Mouse (Mus musculus) embryonic facial prominence, embryonic 12.5 days (tissue): ENCODE results near the gene Tcta. TPM values are rescaled to one million over a fixed set of nuclear protein-coding genes. Genes with fewer than 3 reads are reported as not detected.
A peak's percentile ranks its signal among the peaks of the same experiment; 100 is the strongest.
"Not testable (repeated sequence)": the region's sequence is repeated elsewhere in the genome, so short reads cannot be mapped to it uniquely, and the experiment has no call there.

Experiments
- ATAC-seq: fragments of 200-750 bp; cut with Nextera tagmentation; 2 replicates; pipeline ENCODE4 v1.8.0; 2017; ENCODE audit not compliant: insufficient number of reproducible peaks, insufficient read depth, low FRiP score, low TSS enrichment
- H3K27ac ChIP-seq: fragments of 300-500 bp; sonication (generic); 2 replicates; pipeline ENCODE4 v1.5.1; 2016; ENCODE audit warnings: mild to moderate bottlenecking
- H3K27me3 ChIP-seq: fragments of 300-500 bp; sonication (generic); 2 replicates; pipeline ENCODE4 v1.6.1; 2016; ENCODE audit warnings: mild to moderate bottlenecking, moderate library complexity
- H3K36me3 ChIP-seq: fragments of 300-500 bp; sonication (generic); 2 replicates; pipeline ENCODE4 v1.6.1; 2016; ENCODE audit warnings: mild to moderate bottlenecking
- H3K4me1 ChIP-seq: fragments of 300-500 bp; sonication (generic); 2 replicates; pipeline ENCODE4 v1.6.1; 2016
- H3K4me2 ChIP-seq: fragments of 300-500 bp; sonication (generic); replicated peaks from 2 replicates; pipeline ENCODE4 v1.6.1; 2016; ENCODE audit warnings: mild to moderate bottlenecking, moderate library complexity
- H3K4me3 ChIP-seq: fragments of 300-500 bp; sonication (generic); 2 replicates; pipeline ENCODE4 v1.5.1; 2016; ENCODE audit warnings: mild to moderate bottlenecking
- H3K9ac ChIP-seq: fragments of 300-500 bp; sonication (generic); 2 replicates; pipeline ENCODE4 v1.6.1; 2016; ENCODE audit warnings: mild to moderate bottlenecking, moderate library complexity
- H3K9me3 ChIP-seq: fragments of 300-500 bp; sonication (generic); 2 replicates; pipeline ENCODE4 v1.6.1; 2016; ENCODE audit warnings: mild to moderate bottlenecking, moderate library complexity
- WGBS: fragments of 180-500 bp; shearing (Covaris S2); methylation state at CpG from one replicate; pipeline ENCODE4 v1.1.7; 2016; 5-methylcytosine and 5-hydroxymethylcytosine counted together
- polyA plus RNA-seq: library from polyadenylated mRNA; unstranded; fragments of >200 nt; fragmentation: Nextera tagmentation; extraction: Ambion mirVana; gene quantifications from 2 replicates; pipeline ENCODE4 v1.2.1, GENCODE M21; 2016

Tcta gene
- polyA plus RNA-seq, 1 experiment from 2014 or later, result 28.1 TPM

DNA sequence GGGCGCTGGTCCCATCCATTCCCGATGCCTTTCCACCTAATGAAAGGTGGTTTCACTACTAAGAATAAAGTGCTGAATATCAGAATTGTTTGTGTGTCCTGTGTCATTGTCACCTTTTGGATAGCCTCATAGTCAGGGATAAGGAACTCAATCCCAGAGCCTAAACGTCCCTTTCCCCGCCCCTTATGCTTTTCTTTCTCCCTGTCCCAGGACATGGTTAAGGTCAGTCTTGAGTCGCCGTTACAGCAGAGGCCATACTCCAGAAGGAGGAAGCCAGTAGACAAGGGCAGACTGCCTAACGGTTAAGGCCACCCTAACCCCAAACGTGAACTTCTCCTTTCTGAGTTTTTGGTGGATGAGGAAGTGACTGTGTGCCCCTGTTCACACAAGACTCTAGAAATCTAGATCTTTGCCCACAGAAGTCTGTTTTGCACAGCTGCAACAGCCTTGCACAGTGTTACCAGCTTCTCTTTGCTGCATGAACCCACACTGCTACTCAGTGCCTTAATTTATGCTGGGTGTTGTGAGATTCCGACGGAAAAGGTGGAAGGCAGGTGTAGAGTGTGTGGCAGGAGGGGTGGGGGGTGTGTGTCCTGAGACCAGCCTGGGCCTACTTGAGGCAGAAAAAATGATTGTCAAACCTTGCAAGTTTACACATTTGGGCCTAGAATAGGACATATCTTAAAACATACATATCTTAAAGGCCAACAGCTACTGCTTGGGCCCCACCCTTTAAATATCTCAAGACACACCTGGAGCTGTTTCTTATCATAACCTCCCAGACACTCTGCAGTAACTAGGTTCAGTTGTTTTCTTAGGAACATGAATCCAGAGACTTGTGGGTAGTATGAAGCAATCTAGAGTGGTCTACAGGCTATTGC lies 34.5 kb upstream of the Tcta start:
- 59% methylated on average over 10 of the region's 10 CpGs for WGBS
- peak overlapping the region; percentile 84 for H3K9ac ChIP-seq
- ATAC-seq, result no peak

DNA sequence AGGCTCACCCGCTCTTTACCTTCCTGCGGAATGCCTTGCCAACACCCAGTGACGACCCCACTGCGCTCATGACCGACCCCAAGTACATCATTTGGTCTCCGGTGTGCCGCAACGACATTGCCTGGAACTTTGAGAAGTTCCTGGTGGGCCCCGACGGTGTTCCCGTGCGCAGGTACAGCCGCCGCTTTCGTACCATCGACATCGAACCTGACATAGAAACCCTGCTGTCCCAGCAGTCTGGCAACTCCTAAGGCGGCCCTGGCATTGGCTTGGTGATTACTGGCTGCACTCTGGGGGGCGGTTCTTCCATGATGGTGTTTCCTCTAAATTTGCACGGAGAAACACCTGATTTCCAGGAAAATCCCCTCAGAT lies 33.9 kb upstream of the Tcta start:
- H3K36me3 ChIP-seq, result peaks cover 15% of the 10 kb centered on the region
- no peaks in the 10 kb centered on the region for H3K27me3 ChIP-seq
- H3K4me3 ChIP-seq, result peak overlapping the region; percentile 71
- ATAC-seq, result no peak
- peak overlapping the region; percentile 95 for H3K27ac ChIP-seq
- peak overlapping the region; percentile 84 for H3K9ac ChIP-seq
- no peaks in the 10 kb centered on the region for H3K9me3 ChIP-seq
- peak overlapping the region; percentile 78 for H3K4me2 ChIP-seq
- 8% methylated on average over 20 of the region's 20 CpGs for WGBS
- peaks cover 19% of the 10 kb centered on the region for H3K4me1 ChIP-seq

More for the DNA sequence above, 34.5 kb upstream of the Tcta start:
- Histone ChIP-seq H3K36me3 (peaks cover 9% of the 10 kb centered on the region), H3K9me3 (no peaks in the 10 kb centered on the region), H3K4me1 (peaks cover 19% of the 10 kb centered on the region), H3K27ac (0 out of 2 replicates have a peak overlapping the region, but pooled peaks have one; percentile 95), H3K4me3 (peak overlapping the region; percentile 71), H3K27me3 (no peaks in the 10 kb centered on the region), H3K4me2 (peak overlapping the region; percentile 78)

DNA sequence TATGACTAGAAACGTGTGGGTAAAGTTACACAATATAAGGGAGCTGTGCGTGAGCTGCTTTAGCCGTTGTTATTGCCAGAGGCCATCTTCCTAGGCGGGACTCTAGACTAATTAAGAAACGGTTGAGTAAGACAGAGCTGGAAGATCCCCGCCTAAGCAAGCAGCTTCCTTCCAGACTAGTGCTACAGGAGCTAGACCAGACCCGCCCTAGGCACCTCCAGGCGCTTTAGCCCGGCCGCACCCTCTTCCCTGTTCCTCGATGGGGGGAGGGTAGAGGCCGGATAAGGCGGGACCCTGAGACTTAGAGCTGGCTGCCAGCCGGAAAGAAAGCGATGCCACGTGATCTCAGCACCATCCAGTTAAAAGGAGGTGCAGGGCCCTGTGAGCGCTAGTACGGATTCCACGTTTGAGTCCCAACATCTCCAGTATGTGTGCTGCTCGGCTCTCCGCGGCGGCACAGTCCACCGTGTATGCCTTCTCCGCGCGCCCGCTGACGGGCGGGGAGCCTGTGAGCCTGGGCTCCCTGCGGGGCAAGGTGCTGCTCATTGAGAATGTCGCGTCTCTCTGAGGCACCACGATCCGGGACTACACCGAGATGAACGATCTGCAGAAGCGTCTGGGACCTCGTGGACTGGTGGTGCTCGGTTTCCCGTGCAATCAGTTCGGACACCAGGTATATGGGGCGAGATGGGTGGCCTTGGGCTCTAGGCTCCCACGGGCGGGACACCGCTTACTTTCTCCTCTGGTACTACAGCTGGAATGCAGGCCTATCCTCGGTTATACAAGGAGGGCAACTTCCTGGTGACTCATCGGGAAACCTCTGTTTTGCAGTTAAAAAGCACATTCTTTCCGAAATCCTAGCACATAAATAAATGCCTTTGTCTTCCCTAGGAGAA lies 33.2 kb upstream of the Tcta start, which contains the start of gene Gpx1:
Gene Gpx1 (plus strand): TSS at position 18 of the 896 bp plus-strand sequence.
- WGBS, result under 1% methylated on average over 49 of the region's 49 CpGs

DNA sequence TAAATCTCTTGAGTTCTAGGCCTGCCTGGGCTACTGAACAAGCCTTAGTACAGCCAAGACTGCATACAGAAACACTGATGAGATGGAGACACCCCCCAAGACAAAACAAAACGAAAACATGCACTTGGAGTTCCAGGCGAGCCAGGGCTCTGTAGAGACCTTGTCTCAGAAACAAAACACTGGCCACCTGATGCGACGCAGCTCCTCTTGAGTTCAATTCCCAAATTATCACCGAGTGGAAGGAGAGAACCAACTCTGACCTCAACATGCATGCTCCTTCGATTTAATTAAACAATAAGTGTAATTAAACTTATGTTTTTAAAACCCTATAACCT lies 32.6 kb upstream of the Tcta start:
- ATAC-seq, result no peak
- H3K36me3 ChIP-seq, result peaks cover 28% of the 10 kb centered on the region
- H3K9ac ChIP-seq, result peak overlapping the region; percentile 84; the same call in 1 of the 2 replicates
- WGBS, result 14% methylated on average over 6 of the region's 6 CpGs
- H3K9me3 ChIP-seq, result no peaks in the 10 kb centered on the region
- no peaks in the 10 kb centered on the region for H3K27me3 ChIP-seq
- H3K4me2 ChIP-seq, result peak overlapping the region; percentile 78
- peak overlapping the region; percentile 95 for H3K27ac ChIP-seq
- peaks cover 19% of the 10 kb centered on the region for H3K4me1 ChIP-seq
- H3K4me3 ChIP-seq, result peak overlapping the region; percentile 71

More for the DNA sequence above, 33.2 kb upstream of the Tcta start, which contains the start of gene Gpx1:
- H3K27ac ChIP-seq, result peak within 1 kb of the TSS; percentile 95
- no peaks in the 10 kb centered on the region for H3K9me3 ChIP-seq
- peak within 1 kb of the TSS; percentile 71 for H3K4me3 ChIP-seq
- peak within 1 kb of the TSS; percentile 78 for H3K4me2 ChIP-seq
- peak within 1 kb of the TSS; percentile 84 for H3K9ac ChIP-seq
- peaks cover 22% of the 10 kb centered on the region for H3K36me3 ChIP-seq
- H3K4me1 ChIP-seq, result peaks cover 19% of the 10 kb centered on the region
- peak; percentile 97 for ATAC-seq
- H3K27me3 ChIP-seq, result no peaks in the 10 kb centered on the region

DNA sequence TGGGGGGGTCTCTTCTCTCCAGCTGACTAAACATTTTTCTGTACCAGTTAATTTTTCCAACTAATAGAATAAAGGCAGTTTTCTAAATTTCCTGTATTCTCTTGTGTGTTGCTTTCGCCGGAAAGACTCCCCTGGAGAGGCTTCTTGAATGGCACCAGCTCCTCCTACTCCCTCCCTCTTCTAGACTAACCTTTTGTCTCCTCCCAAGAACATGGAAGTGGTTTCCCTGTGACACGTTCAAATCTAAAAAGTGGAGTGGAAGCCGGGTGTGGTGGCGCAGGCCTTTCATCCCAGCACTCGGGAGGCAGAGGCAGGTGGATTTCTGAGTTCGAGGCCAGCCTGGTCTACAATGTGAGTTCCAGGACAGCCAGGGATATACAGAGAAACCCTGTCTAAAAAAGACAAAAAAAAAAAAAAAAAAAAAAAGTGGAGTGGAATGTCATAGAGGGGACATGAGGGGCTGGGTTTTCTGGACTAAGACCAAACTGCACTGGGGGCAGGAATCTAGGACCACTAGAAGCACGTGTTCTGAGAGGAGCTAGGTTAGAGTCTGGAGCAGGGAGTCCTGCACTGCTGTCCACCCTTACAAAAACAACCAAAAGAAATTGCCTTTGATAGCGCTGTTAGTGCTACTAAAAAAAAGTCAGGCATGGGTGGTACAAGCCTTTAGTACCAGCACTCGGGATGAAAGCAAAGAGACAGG lies 32.0 kb upstream of the Tcta start:
- 72% methylated on average over 10 of the region's 10 CpGs for WGBS
- peak overlapping the region; percentile 78 for H3K4me2 ChIP-seq
- H3K36me3 ChIP-seq, result peaks cover 32% of the 10 kb centered on the region
- H3K4me1 ChIP-seq, result peaks cover 19% of the 10 kb centered on the region
- H3K27ac ChIP-seq, result peak overlapping the region; percentile 95
- peak overlapping the region; percentile 71; the same call in 1 of the 2 replicates for H3K4me3 ChIP-seq
- H3K9ac ChIP-seq, result no peak overlapping the region
- ATAC-seq, result no peak
- H3K9me3 ChIP-seq, result no peaks in the 10 kb centered on the region
- no peaks in the 10 kb centered on the region for H3K27me3 ChIP-seq

DNA sequence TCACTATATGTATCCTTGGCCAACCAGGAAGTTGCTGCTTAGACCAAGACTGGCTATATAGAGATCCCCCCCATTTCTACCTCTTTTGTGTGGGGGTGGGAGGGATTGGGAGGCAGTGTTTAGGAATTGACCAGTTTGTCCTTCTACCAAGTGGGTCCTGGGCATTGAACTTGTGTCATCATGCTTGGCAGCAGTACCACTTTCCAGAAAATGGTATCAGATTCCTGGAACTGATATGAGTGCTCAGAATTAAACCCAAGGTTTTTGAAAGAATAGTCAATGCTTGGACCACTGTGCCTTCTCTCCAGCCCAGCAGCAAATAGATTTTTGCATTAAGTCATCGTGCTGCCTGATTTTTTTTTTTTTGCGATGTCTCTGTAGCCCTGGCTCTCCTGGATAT lies 19.9 kb upstream of the Tcta start:
- Histone ChIP-seq H3K9me3 (no peaks in the 10 kb centered on the region), H3K9ac (no peak overlapping the region), H3K4me2 (no peak overlapping the region), H3K4me1 (no peaks in the 10 kb centered on the region), H3K36me3 (peaks cover 37% of the 10 kb centered on the region), H3K27ac (no peak overlapping the region), H3K27me3 (no peaks in the 10 kb centered on the region), H3K4me3 (no peak overlapping the region)
- WGBS, result 96% methylated on average over 2 of the region's 2 CpGs
- ATAC-seq, result no peak

DNA sequence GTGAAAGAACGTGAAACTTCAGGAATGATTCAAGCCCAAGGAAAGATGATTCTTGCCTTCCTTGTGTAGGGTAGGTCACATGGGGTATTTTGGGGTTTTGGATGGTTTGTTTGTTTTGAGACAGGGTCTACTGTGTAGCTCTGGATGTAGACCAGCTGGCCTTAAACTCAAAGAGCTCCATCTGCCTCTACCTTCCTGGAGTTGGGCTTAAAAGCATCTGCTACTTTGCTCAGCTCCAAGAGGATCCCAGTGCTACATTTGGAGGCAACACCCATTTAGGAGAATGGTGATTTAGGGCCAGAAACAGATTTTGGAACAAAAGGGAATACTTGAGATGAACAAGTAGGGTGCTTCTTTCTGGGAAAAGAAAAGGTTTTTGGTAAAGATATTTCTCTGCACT lies 18.8 kb upstream of the Tcta start:
- no peak overlapping the region for H3K27ac ChIP-seq
- WGBS, result 90% methylated on average over 1 of the region's 1 CpGs
- ATAC-seq, result no peak
- H3K4me1 ChIP-seq, result no peaks in the 10 kb centered on the region
- no peak overlapping the region for H3K4me2 ChIP-seq
- no peaks in the 10 kb centered on the region for H3K9me3 ChIP-seq
- peaks cover 28% of the 10 kb centered on the region for H3K36me3 ChIP-seq
- no peaks in the 10 kb centered on the region for H3K27me3 ChIP-seq
- no peak overlapping the region for H3K4me3 ChIP-seq
- H3K9ac ChIP-seq, result no peak overlapping the region

DNA sequence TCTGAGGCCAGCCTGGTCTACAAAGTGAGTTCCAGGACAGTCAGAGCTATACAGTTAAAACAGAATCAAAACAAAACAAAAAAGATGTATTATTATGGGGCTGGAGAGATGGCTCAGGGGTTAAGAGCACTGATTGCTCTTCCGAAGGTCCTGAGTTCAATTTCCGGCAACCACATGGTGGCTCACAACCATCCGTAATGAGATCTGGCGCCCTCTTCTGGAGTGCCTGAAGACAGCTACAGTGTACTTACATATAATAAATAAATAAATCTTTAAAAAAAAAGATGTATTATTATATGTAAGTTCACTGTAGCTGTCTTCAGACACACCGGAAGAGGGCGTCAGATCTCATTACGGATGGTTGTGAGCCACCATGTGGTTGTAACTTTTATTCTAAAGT lies 16.1 kb upstream of the Tcta start:
- H3K9ac ChIP-seq, H3K4me1 ChIP-seq, H3K9me3 ChIP-seq, ATAC-seq, H3K27me3 ChIP-seq, H3K4me3 ChIP-seq, H3K27ac ChIP-seq, H3K36me3 ChIP-seq, H3K4me2 ChIP-seq: not testable (repeated sequence)
- WGBS, result 80% methylated on average over 7 of the region's 7 CpGs

DNA sequence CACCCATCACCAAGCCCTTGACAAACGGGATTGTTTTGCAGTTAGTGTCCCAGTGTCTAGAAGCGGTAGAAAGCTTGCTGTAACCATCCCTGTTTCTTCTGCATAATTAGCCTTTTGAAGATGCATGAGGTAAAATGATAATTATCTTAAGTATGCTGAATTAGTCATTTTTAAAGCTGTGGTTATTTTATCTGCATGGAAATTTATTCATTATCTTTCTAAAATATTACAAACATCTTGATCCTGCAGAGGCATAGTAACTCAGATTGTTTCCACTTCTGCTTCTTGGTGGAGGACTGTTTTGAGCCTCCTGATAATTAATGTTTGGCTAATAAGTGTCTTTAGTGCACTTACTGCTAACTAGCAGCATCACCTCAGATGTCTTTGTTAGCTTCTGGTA lies 12.5 kb upstream of the Tcta start:
- H3K9me3 ChIP-seq, result no peaks in the 10 kb centered on the region
- no peak overlapping the region for H3K27ac ChIP-seq
- H3K4me3 ChIP-seq, result no peak overlapping the region
- H3K4me1 ChIP-seq, result no peaks in the 10 kb centered on the region
- WGBS, result 85% methylated on average over 2 of the region's 2 CpGs
- no peaks in the 10 kb centered on the region for H3K27me3 ChIP-seq
- H3K9ac ChIP-seq, result no peak overlapping the region
- peaks cover 11% of the 10 kb centered on the region for H3K36me3 ChIP-seq
- no peak for ATAC-seq
- no peak overlapping the region for H3K4me2 ChIP-seq

DNA sequence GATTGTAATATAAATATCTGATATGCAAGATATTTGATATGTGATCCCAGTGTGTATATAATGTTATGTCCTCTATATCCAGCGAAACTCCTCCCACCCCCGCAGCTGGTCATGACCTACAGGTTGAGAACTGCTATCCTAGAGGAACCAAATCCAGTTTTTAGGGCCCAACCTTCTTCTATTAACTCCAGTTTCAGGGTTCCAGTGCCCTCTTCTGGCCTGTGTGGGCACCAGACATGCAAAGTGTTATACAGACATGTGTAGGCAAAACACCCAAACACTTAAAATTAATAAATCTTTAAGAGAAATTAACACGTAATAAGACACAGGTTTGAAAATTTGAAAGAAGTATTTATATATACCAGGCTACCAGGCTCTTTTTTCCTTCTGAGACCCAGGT lies 11.6 kb upstream of the Tcta start:
- WGBS, result 94% methylated on average over 3 of the region's 3 CpGs
- no peak overlapping the region for H3K4me2 ChIP-seq
- no peak overlapping the region for H3K9ac ChIP-seq
- peaks cover 11% of the 10 kb centered on the region for H3K36me3 ChIP-seq
- H3K9me3 ChIP-seq, result no peaks in the 10 kb centered on the region
- ATAC-seq, result no peak
- H3K27me3 ChIP-seq, result no peaks in the 10 kb centered on the region
- H3K27ac ChIP-seq, result no peak overlapping the region
- no peaks in the 10 kb centered on the region for H3K4me1 ChIP-seq
- no peak overlapping the region for H3K4me3 ChIP-seq

DNA sequence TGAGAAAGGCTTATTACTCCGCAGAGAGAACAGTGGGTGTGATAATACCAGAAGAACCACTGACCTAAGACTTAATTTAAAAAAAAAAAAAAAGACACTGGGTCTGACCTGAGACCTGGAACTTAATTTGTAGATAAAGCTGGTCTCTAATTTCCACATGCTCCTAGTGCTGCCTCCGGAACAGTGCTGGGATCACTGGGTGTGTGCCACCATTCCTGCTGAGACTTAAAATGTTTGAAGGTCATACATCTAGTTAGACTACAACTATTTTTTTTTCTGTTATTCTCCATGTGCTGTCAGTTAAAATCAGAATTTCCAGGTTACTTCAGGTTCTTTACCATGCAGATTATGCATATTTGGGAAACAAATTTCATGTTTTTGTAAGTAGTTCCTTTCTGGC lies 2.2 kb upstream of the Tcta start:
- Histone ChIP-seq H3K9ac (peak overlapping the region; percentile 31), H3K4me1 (peaks cover 29% of the 10 kb centered on the region), H3K4me2 (peak overlapping the region; percentile 89), H3K4me3 (peak overlapping the region; percentile 92), H3K9me3 (no peaks in the 10 kb centered on the region), H3K27me3 (no peaks in the 10 kb centered on the region), H3K36me3 (0 out of 2 replicates have a peak, but pooled peaks cover 4% of the 10 kb centered on the region), H3K27ac (no peak overlapping the region)
- 67% methylated on average over 2 of the region's 2 CpGs for WGBS
- ATAC-seq, result no peak
